Mouse (Mus musculus) neural tube, embryonic 13.5 days (tissue): Measurements from ENCODE around the gene Gjb4. TPM values are rescaled to one million over a fixed set of nuclear protein-coding genes. Genes with fewer than 3 reads are reported as not detected.

Experiments used
- ATAC-seq: fragments of 200-750 bp; cut with Nextera tagmentation; 2 replicates; pipeline ENCODE4 v1.8.0; 2017; ENCODE audit warnings: low read depth, mild to moderate bottlenecking, moderate TSS enrichment, moderate library complexity
- H3K27ac ChIP-seq: fragments of 300-500 bp; sonication (generic); replicated peaks from 2 replicates; pipeline ENCODE4 v1.5.1; 2015; ENCODE audit warnings: moderate library complexity, mild to moderate bottlenecking, inconsistent platforms
- H3K27me3 ChIP-seq: fragments of 300-500 bp; sonication (generic); 2 replicates; pipeline ENCODE4 v1.6.1; 2015; ENCODE audit warnings: mild to moderate bottlenecking, inconsistent platforms
- H3K36me3 ChIP-seq: fragments of 300-500 bp; sonication (generic); 2 replicates; pipeline ENCODE4 v1.6.1; 2015; ENCODE audit warnings: mild to moderate bottlenecking, inconsistent platforms
- H3K4me1 ChIP-seq: fragments of 300-500 bp; sonication (generic); replicated peaks from 2 replicates; pipeline ENCODE4 v1.6.1; 2015; ENCODE audit warnings: inconsistent platforms
- H3K4me2 ChIP-seq: fragments of 300-500 bp; sonication (generic); 2 replicates; pipeline ENCODE4 v1.6.1; 2015; ENCODE audit warnings: inconsistent platforms, mild to moderate bottlenecking, moderate library complexity
- H3K4me3 ChIP-seq: fragments of 300-500 bp; sonication (generic); 2 replicates; pipeline ENCODE4 v1.5.1; 2015; ENCODE audit warnings: mild to moderate bottlenecking, inconsistent platforms
- H3K9ac ChIP-seq: fragments of 300-500 bp; sonication (generic); 2 replicates; pipeline ENCODE4 v1.6.1; 2015; ENCODE audit warnings: moderate library complexity, mild to moderate bottlenecking, inconsistent platforms
- H3K9me3 ChIP-seq: fragments of 300-500 bp; sonication (generic); 2 replicates; pipeline ENCODE4 v1.6.1; 2016; ENCODE audit warnings: inconsistent platforms
- WGBS: fragments of 180-500 bp; shearing (Covaris S2); methylation state at CpG from one replicate; pipeline ENCODE4 v1.1.7; 2015; 5-methylcytosine and 5-hydroxymethylcytosine counted together
- polyA plus RNA-seq: library from polyadenylated mRNA; unstranded; fragments of >200 nt; fragmentation: Nextera tagmentation; extraction: Ambion mirVana; gene quantifications from 2 replicates; pipeline ENCODE4 v1.2.1, GENCODE M21; 2015

Gene Gjb4
- polyA plus RNA-seq, 1 experiment from 2014 or later, result not detected

- WGBS, result 28% methylated on average over 13 of the region's 13 CpGs
- H3K4me3 ChIP-seq, result no peak overlapping the region
- H3K9ac ChIP-seq, result no peak overlapping the region
- H3K27me3 ChIP-seq, result no peaks in the 10 kb centered on the region
- H3K36me3 ChIP-seq, result no peaks in the 10 kb centered on the region
- H3K4me2 ChIP-seq, result no peak overlapping the region
- ATAC-seq, result 0 out of 2 replicates have a peak, but pooled peaks have one; percentile 55
- H3K9me3 ChIP-seq, result no peaks in the 10 kb centered on the region
- H3K27ac ChIP-seq, result no peak overlapping the region
- H3K4me1 ChIP-seq, result peaks cover 30% of the 10 kb centered on the region
Measured at GRCm38 (mm10) chr4:127368379-127368973, 14.6 kb upstream of the Gjb4 start.

DNA sequence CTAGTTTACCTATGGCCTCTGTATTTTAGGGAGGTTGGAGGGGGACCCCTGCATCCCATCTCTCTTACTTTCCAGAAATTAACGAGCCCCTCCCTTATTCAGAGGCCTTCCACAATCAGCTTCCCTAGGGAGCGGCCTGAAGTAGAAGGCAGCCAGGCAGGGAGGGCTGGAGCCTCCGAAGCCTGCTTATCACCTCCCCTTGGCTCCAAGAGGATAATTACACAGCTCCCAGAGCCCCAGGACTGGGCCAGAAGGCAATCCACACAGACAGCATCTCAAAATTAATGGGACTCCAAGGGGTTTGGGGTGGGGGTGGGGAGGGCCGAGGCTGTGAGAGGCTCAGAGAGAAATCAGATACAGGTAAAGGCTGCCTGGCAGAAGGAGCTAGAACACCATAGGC, 12.0 kb upstream of the Gjb4 start:
- no peak overlapping the region for H3K9ac ChIP-seq
- H3K9me3 ChIP-seq, result no peaks in the 10 kb centered on the region
- no peak overlapping the region for H3K4me3 ChIP-seq
- H3K36me3 ChIP-seq, result no peaks in the 10 kb centered on the region
- peaks cover 28% of the 10 kb centered on the region for H3K4me1 ChIP-seq
- no peak for ATAC-seq
- no peak overlapping the region for H3K4me2 ChIP-seq
- no peaks in the 10 kb centered on the region for H3K27me3 ChIP-seq
- H3K27ac ChIP-seq, result 0 out of 2 replicates have a peak overlapping the region, but pooled peaks have one; percentile 18
- WGBS, result 11% methylated on average over 4 of the region's 4 CpGs

DNA sequence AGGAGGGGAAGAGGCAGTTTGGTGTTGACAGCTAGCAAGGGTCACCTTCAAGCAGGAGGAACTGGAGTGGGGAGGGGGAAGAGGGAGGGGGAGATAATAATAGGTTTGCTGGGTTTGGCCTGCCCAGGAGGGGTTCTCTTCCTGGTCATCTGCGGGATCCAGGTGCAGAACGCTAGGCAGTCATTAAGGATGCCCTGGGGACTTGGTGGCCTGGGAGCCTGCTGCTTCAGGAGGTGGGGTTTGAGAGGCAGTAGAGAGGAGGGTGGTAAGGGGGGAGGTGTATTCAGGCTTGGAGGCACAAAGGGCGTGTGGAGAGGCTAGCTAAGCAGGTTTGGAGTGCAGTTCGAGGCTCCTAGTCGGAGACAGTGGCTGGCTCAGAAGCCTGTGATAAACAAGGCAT, 11.6 kb upstream of the Gjb4 start:
- H3K36me3 ChIP-seq, result no peaks in the 10 kb centered on the region
- WGBS, result 14% methylated on average over 5 of the region's 5 CpGs
- no peak overlapping the region for H3K4me3 ChIP-seq
- H3K4me2 ChIP-seq, result no peak overlapping the region
- H3K9ac ChIP-seq, result no peak overlapping the region
- H3K4me1 ChIP-seq, result peaks cover 28% of the 10 kb centered on the region
- ATAC-seq, result no peak
- H3K27me3 ChIP-seq, result no peaks in the 10 kb centered on the region
- no peaks in the 10 kb centered on the region for H3K9me3 ChIP-seq
- peak overlapping the region; percentile 18; the same call in 1 of the 2 replicates for H3K27ac ChIP-seq

GRCm38 (mm10) chr4:127364431-127364830, 10.6 kb upstream of the Gjb4 start:
- Histone ChIP-seq H3K4me3 (no peak overlapping the region), H3K4me1 (peaks cover 28% of the 10 kb centered on the region), H3K36me3 (no peaks in the 10 kb centered on the region), H3K4me2 (no peak overlapping the region), H3K9ac (no peak overlapping the region), H3K27me3 (no peaks in the 10 kb centered on the region), H3K27ac (no peak overlapping the region), H3K9me3 (no peaks in the 10 kb centered on the region)
- no peak for ATAC-seq
- WGBS, result 66% methylated on average over 6 of the region's 6 CpGs

DNA sequence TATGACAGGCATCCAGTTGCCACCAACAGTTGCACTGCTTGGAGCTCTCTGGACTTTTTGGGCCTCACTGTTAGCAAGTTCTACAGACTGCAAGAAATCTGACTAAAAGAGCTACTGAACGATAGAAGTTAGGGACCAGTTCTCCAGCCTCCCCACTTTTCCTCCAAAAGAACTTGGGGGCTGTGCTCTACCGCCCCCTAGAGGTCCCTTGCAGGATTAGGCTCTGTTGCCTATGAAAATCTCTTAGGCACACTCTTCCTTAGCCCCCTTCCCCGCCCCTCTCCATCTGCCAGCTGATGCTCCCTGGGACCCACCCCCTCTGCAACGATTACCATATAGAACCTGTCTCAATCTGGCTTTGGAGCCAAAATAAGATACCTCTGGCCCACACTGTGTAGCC, 9.4 kb upstream of the Gjb4 start:
- Histone ChIP-seq H3K4me2 (no peak overlapping the region), H3K9ac (no peak overlapping the region), H3K9me3 (no peaks in the 10 kb centered on the region), H3K27ac (no peak overlapping the region), H3K4me1 (peaks cover 20% of the 10 kb centered on the region; the same call in 1 of the 2 replicates), H3K36me3 (no peaks in the 10 kb centered on the region), H3K4me3 (no peak overlapping the region), H3K27me3 (no peaks in the 10 kb centered on the region)
- 54% methylated on average over 4 of the region's 4 CpGs for WGBS
- no peak for ATAC-seq

- H3K9ac ChIP-seq, result no peak overlapping the region
- no peaks in the 10 kb centered on the region for H3K36me3 ChIP-seq
- H3K27me3 ChIP-seq, result no peaks in the 10 kb centered on the region
- H3K27ac ChIP-seq, result no peak overlapping the region
- no peak overlapping the region for H3K4me2 ChIP-seq
- H3K4me3 ChIP-seq, result no peak overlapping the region
- no peak for ATAC-seq
- H3K9me3 ChIP-seq, result no peaks in the 10 kb centered on the region
- H3K4me1 ChIP-seq, result peaks cover 23% of the 10 kb centered on the region; the same call in 1 of the 2 replicates
- WGBS, result 83% methylated on average over 3 of the region's 3 CpGs
Measured at GRCm38 (mm10) chr4:127362520-127362919, 8.6 kb upstream of the Gjb4 start.

DNA sequence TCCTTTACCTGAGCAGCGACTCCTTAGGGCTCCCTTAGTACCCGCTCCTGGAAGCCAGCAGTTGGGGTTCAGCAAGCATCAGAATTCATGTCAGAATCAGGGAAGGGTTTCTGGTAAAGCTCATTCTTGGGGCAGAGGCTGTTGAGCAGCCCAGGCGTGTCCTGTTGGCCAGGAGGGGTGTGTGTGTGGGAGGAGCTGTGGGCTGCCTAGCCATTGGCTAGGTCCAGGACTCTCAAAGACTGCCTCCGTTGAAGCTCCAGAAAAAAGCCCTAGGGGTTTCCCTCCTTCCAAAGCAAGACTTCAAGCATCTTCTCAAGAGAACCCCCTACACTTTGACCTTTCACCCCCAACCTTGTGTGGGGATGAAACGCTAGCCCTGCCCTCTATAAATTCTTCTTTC, 4.1 kb upstream of the Gjb4 start, which contains the start of gene Gjb5:
Gjb5 (minus strand) TSS at position 164 of the 400 bp plus-strand sequence.
- Histone ChIP-seq H3K4me3 (no peak within 1 kb of the TSS), H3K4me2 (0 out of 2 replicates have a peak within 1 kb of the TSS, but pooled peaks have one; percentile 7), H3K9me3 (no peaks in the 10 kb centered on the region), H3K36me3 (no peaks in the 10 kb centered on the region), H3K4me1 (0 out of 2 replicates have a peak, but pooled peaks cover 19% of the 10 kb centered on the region), H3K27me3 (no peaks in the 10 kb centered on the region), H3K27ac (no peak within 1 kb of the TSS), H3K9ac (no peak within 1 kb of the TSS)
- ATAC-seq, result no peak
- WGBS, result 30% methylated on average over 5 of the region's 5 CpGs

DNA sequence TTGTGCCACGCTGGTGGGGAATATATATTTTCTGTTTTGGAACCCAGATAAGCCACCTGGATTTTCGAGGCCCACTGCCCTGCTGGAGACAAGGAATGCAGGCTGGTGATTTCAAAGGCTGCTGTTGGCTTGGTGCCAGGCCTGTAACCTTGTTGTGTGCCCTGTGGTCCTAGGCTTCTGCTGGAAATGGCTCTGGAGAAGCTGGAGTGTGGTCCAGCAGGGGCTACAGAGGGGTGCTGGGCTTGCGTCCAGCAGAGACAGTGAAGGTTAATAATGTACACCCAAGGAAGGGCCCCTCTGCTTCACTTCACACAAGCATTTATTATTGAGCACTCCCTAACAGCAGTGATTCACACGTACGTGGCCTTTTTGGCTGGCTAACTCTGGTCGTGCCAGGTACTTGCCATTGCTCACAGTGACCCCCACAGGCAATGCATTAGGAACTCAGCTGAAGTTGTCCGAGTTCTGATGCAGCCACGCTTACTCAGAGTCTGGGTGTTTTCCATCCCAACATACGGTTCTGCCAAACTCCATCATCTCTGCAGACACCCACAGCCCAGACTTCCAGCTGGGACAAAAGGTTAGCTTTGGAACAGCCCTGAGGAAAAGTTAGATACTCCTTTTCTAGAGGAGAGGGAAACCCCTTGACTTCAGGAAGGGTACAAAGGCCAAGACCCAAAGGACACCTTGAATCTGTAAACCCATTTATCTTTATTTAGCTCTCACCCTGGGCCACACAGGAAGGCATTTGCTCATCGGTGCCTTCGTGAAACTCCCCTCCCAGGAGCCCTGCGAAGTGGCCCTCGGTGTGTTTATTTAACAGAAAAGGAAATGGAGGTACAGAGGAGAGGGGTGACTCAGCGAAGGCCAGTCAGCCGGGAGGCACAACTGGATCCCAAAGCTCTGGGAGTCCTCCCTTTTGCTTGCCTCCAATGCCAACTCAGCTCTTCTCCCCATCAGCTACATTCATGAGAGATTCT, 915 bp upstream of the Gjb4 start:
- Histone ChIP-seq H3K4me1 (peaks cover 24% of the 10 kb centered on the region; the same call in 1 of the 2 replicates), H3K36me3 (no peaks in the 10 kb centered on the region), H3K27ac (no peak overlapping the region), H3K9me3 (no peaks in the 10 kb centered on the region), H3K4me2 (no peak overlapping the region), H3K9ac (no peak overlapping the region), H3K4me3 (no peak overlapping the region), H3K27me3 (no peaks in the 10 kb centered on the region)
- WGBS, result 74% methylated on average over 15 of the region's 15 CpGs
- ATAC-seq, result no peak

GRCm38 (mm10) chr4:127352594-127352993, 1.3 kb downstream of the Gjb4 start:
- Histone ChIP-seq H3K36me3 (no peaks in the 10 kb centered on the region), H3K4me2 (no peak overlapping the region), H3K27ac (no peak overlapping the region), H3K9ac (no peak overlapping the region), H3K4me3 (no peak overlapping the region), H3K4me1 (peaks cover 16% of the 10 kb centered on the region; the same call in 1 of the 2 replicates), H3K9me3 (no peaks in the 10 kb centered on the region), H3K27me3 (no peaks in the 10 kb centered on the region)
- WGBS, result 23% methylated on average over 1 of the region's 1 CpGs
- no peak for ATAC-seq

GRCm38 (mm10) chr4:127349560-127350300, 4.2 kb downstream of the Gjb4 start:
- no peaks in the 10 kb centered on the region for H3K36me3 ChIP-seq
- H3K4me1 ChIP-seq, result peaks cover 16% of the 10 kb centered on the region; the same call in 1 of the 2 replicates
- 70% methylated on average over 4 of the region's 4 CpGs for WGBS
- no peak overlapping the region for H3K4me3 ChIP-seq
- no peaks in the 10 kb centered on the region for H3K9me3 ChIP-seq
- no peak overlapping the region for H3K4me2 ChIP-seq
- H3K27ac ChIP-seq, result no peak overlapping the region
- no peak overlapping the region for H3K9ac ChIP-seq
- H3K27me3 ChIP-seq, result no peaks in the 10 kb centered on the region
- no peak for ATAC-seq

DNA sequence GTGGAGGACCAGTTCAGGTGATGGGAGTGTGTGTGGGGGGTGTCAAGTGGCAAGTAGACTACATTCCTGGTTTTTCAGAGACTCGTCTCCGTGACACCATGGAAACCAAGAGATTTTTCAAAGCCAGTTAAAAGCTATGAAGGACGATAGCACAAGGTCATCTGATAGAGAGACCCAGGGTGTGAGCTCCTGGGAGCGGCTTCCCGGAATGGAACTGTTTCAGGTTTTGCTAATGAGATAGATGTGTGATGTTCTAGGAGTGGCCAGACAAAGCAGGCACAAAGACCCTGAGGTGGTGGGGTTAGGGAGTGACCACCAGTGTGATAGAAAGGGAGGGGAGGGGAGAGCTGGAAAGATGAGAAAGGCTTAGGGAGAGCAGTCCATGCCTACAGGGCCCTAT, 8.9 kb downstream of the Gjb4 start:
- H3K9ac ChIP-seq, result no peak overlapping the region
- no peaks in the 10 kb centered on the region for H3K9me3 ChIP-seq
- H3K4me1 ChIP-seq, result no peaks in the 10 kb centered on the region
- no peaks in the 10 kb centered on the region for H3K27me3 ChIP-seq
- no peak for ATAC-seq
- no peaks in the 10 kb centered on the region for H3K36me3 ChIP-seq
- WGBS, result 85% methylated on average over 5 of the region's 5 CpGs
- H3K4me2 ChIP-seq, result no peak overlapping the region
- no peak overlapping the region for H3K4me3 ChIP-seq
- H3K27ac ChIP-seq, result no peak overlapping the region

GRCm38 (mm10) chr4:127341372-127341771, 12.5 kb downstream of the Gjb4 start:
- Histone ChIP-seq H3K27me3 (no peaks in the 10 kb centered on the region), H3K4me2 (no peak overlapping the region), H3K36me3 (no peaks in the 10 kb centered on the region), H3K9ac (no peak overlapping the region), H3K27ac (no peak overlapping the region), H3K4me3 (no peak overlapping the region), H3K4me1 (no peaks in the 10 kb centered on the region), H3K9me3 (no peaks in the 10 kb centered on the region)
- WGBS, result 68% methylated on average over 6 of the region's 6 CpGs
- no peak for ATAC-seq
